ENCODE assay signal across 12 mouse cellular contexts in the genomic region with DNA sequence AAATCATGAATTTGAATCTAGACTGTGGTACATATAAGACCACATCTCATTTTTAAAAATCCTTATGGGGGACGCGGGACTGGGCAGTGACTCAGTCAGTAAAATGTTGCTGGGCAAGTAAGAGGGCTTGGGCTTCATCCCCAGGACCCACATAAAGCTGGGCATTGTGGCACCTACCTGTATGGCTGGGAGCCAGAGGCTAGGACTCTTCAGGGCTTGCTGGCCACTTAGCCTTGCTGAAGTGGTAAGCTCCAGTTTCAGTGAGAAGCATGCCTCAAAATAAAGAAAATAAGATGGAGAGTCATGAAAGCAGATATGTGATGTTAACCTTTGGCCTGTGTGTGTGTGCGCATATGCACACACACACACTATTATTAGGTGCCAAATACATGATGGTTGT. TPM values are rescaled to one million over a fixed set of nuclear protein-coding genes. Genes with fewer than 3 reads are reported as not detected.
A peak's percentile ranks its signal among the peaks of the same experiment; 100 is the strongest.
DNase-seq lines count a peak whose midpoint lies in the region; ATAC-seq and TF ChIP-seq lines count a peak whose summit lies in the region.
"Had no signal": no experiment of that assay in that cellular context is flagged by ENCODE, and none has a peak within 500 bp of the region (broad histone marks: within the 10 kb centered on the region; RNA-seq: fewer than 3 reads in every experiment).

No protein-coding gene starts in this region.

- no peak overlapping the region for H3K27ac ChIP-seq in hindbrain, embryonic 15.5 days (replicated peaks)
- H3K27ac ChIP-seq in hindbrain, embryonic 11.5 days (ENCODE audit: low read depth, low read length): no peak overlapping the region
- H3K27ac ChIP-seq in lung, embryonic 16.5 days (ENCODE audit: low read length): no peak overlapping the region
- H3K27ac ChIP-seq in neural tube, embryonic 13.5 days (replicated peaks): no peak overlapping the region
- H3K27ac ChIP-seq in neural tube, embryonic 15.5 days (replicated peaks): no peak overlapping the region
- H3K27ac ChIP-seq in stomach, postnatal 0 days (replicated peaks): no peak overlapping the region
- H3K27ac ChIP-seq: liver, embryonic 13.5 days; macrophage had no signal

- no peaks in the 10 kb centered on the region for H3K36me3 ChIP-seq in hindbrain, embryonic 15.5 days
- H3K36me3 ChIP-seq in hindbrain, embryonic 11.5 days (ENCODE audit: control insufficient read depth, insufficient read depth, low read length): no peaks in the 10 kb centered on the region
- no peaks in the 10 kb centered on the region for H3K36me3 ChIP-seq in lung, embryonic 16.5 days (ENCODE audit: control insufficient read depth, insufficient read depth, low read length)
- H3K36me3 ChIP-seq in neural tube, embryonic 13.5 days: no peaks in the 10 kb centered on the region
- no peaks in the 10 kb centered on the region for H3K36me3 ChIP-seq in neural tube, embryonic 15.5 days
- no peaks in the 10 kb centered on the region for H3K36me3 ChIP-seq in stomach, postnatal 0 days (ENCODE audit: control insufficient read depth, insufficient read depth, low read length)
- H3K36me3 ChIP-seq: heart, embryonic 12.5 days; hindbrain, embryonic 10.5 days; liver, embryonic 13.5 days had no signal

- DNase-seq in hindbrain, embryonic 11.5 days (ENCODE audit: low spot score): no peak
- DNase-seq in lung, postnatal 10 days: no peak
- DNase-seq in stomach, postnatal 0 days (ENCODE audit: low spot score): no peak
- DNase-seq in right cerebral cortex, postnatal 14 days: no peak

- no peak for TF ChIP-seq EP300 in stomach, postnatal 0 days (optimal IDR thresholded peaks at IDR 0.05)

- TF ChIP-seq CTCF in stomach, postnatal 0 days (IDR thresholded peaks at IDR 0.05; ENCODE audit: low read depth): no peak

- no peak overlapping the region for H3K4me3 ChIP-seq in hindbrain, embryonic 15.5 days
- H3K4me3 ChIP-seq in hindbrain, embryonic 11.5 days (ENCODE audit: low read depth, low read length): no peak overlapping the region
- H3K4me3 ChIP-seq in lung, embryonic 16.5 days (ENCODE audit: low read length): no peak overlapping the region
- no peak overlapping the region for H3K4me3 ChIP-seq in neural tube, embryonic 13.5 days
- H3K4me3 ChIP-seq in neural tube, embryonic 15.5 days (replicated peaks): no peak overlapping the region
- H3K4me3 ChIP-seq in stomach, postnatal 0 days (ENCODE audit: low read depth, low read length): no peak overlapping the region

- H3K4me2 ChIP-seq in hindbrain, embryonic 15.5 days: no peak overlapping the region
- no peak overlapping the region for H3K4me2 ChIP-seq in hindbrain, embryonic 11.5 days (replicated peaks; ENCODE audit: low read depth, low read length)
- H3K4me2 ChIP-seq in lung, embryonic 16.5 days (ENCODE audit: low read depth, low read length): no peak overlapping the region
- no peak overlapping the region for H3K4me2 ChIP-seq in neural tube, embryonic 13.5 days
- no peak overlapping the region for H3K4me2 ChIP-seq in neural tube, embryonic 15.5 days
- no peak overlapping the region for H3K4me2 ChIP-seq in stomach, postnatal 0 days (replicated peaks; ENCODE audit: low read depth)

- ATAC-seq in hindbrain, embryonic 15.5 days (ENCODE audit: low FRiP score, low read depth): peak; percentile 15; the same call in 1 of the 2 replicates
- no peak for ATAC-seq in hindbrain, embryonic 11.5 days (ENCODE audit: low FRiP score)
- ATAC-seq in lung, embryonic 16.5 days (ENCODE audit: low read depth): peak; percentile 20; the same call in 1 of the 2 replicates
- ATAC-seq in neural tube, embryonic 13.5 days (ENCODE audit: low read depth): peak; percentile 27; the same call in 1 of the 2 replicates
- ATAC-seq in neural tube, embryonic 15.5 days (ENCODE audit: low FRiP score): no peak
- peak; percentile 12; the same call in 1 of the 2 replicates for ATAC-seq in stomach, postnatal 0 days (ENCODE audit: low FRiP score, low TSS enrichment)

- WGBS in hindbrain, embryonic 15.5 days: 93% methylated on average over 3 of the region's 3 CpGs
- 93% methylated on average over 3 of the region's 3 CpGs for WGBS in hindbrain, embryonic 11.5 days
- WGBS in lung, embryonic 16.5 days: 73% methylated on average over 3 of the region's 3 CpGs
- 96% methylated on average over 3 of the region's 3 CpGs for WGBS in neural tube, embryonic 13.5 days
- 98% methylated on average over 3 of the region's 3 CpGs for WGBS in neural tube, embryonic 15.5 days
- WGBS in stomach, postnatal 0 days: 84% methylated on average over 3 of the region's 3 CpGs

- H3K4me1 ChIP-seq in hindbrain, embryonic 15.5 days (replicated peaks): no peaks in the 10 kb centered on the region
- no peaks in the 10 kb centered on the region for H3K4me1 ChIP-seq in hindbrain, embryonic 11.5 days (replicated peaks; ENCODE audit: control insufficient read depth, insufficient read depth, low read length)
- H3K4me1 ChIP-seq in lung, embryonic 16.5 days (replicated peaks; ENCODE audit: control insufficient read depth, insufficient read depth, low read length): peaks cover 3% of the 10 kb centered on the region; the same call in 1 of the 2 replicates
- H3K4me1 ChIP-seq in neural tube, embryonic 13.5 days (replicated peaks): no peaks in the 10 kb centered on the region
- no peaks in the 10 kb centered on the region for H3K4me1 ChIP-seq in neural tube, embryonic 15.5 days
- H3K4me1 ChIP-seq in stomach, postnatal 0 days (replicated peaks; ENCODE audit: control insufficient read depth, insufficient read depth): no peaks in the 10 kb centered on the region
- H3K4me1 ChIP-seq: heart, embryonic 12.5 days; hindbrain, embryonic 10.5 days; liver, embryonic 13.5 days had no signal

- no peaks in the 10 kb centered on the region for H3K9me3 ChIP-seq in hindbrain, embryonic 15.5 days
- no peaks in the 10 kb centered on the region for H3K9me3 ChIP-seq in hindbrain, embryonic 11.5 days (ENCODE audit: control insufficient read depth, low read length)
- H3K9me3 ChIP-seq in lung, embryonic 16.5 days (ENCODE audit: control insufficient read depth, low read length): no peaks in the 10 kb centered on the region
- no peaks in the 10 kb centered on the region for H3K9me3 ChIP-seq in neural tube, embryonic 13.5 days
- no peaks in the 10 kb centered on the region for H3K9me3 ChIP-seq in neural tube, embryonic 15.5 days (replicated peaks)
- H3K9me3 ChIP-seq in stomach, postnatal 0 days (ENCODE audit: control insufficient read depth, low read length): no peaks in the 10 kb centered on the region
- H3K9me3 ChIP-seq: heart, embryonic 12.5 days; hindbrain, embryonic 10.5 days; liver, embryonic 13.5 days had no signal

- no peak overlapping the region for H3K9ac ChIP-seq in hindbrain, embryonic 15.5 days
- H3K9ac ChIP-seq in hindbrain, embryonic 11.5 days (ENCODE audit: low read depth, low read length): no peak overlapping the region
- H3K9ac ChIP-seq in lung, embryonic 16.5 days (ENCODE audit: low read length): no peak overlapping the region
- H3K9ac ChIP-seq in neural tube, embryonic 13.5 days: no peak overlapping the region
- H3K9ac ChIP-seq in neural tube, embryonic 15.5 days (replicated peaks): no peak overlapping the region
- H3K9ac ChIP-seq in stomach, postnatal 0 days (ENCODE audit: low read length): no peak overlapping the region
- H3K9ac ChIP-seq: heart, embryonic 12.5 days; liver, embryonic 13.5 days had no signal

- no peaks in the 10 kb centered on the region for H3K27me3 ChIP-seq in hindbrain, embryonic 15.5 days
- no peaks in the 10 kb centered on the region for H3K27me3 ChIP-seq in hindbrain, embryonic 11.5 days (ENCODE audit: control insufficient read depth, insufficient read depth, low read length)
- no peaks in the 10 kb centered on the region for H3K27me3 ChIP-seq in lung, embryonic 16.5 days (ENCODE audit: control insufficient read depth, insufficient read depth, low read depth, low read length)
- no peaks in the 10 kb centered on the region for H3K27me3 ChIP-seq in neural tube, embryonic 13.5 days
- H3K27me3 ChIP-seq in neural tube, embryonic 15.5 days (replicated peaks): no peaks in the 10 kb centered on the region
- no peaks in the 10 kb centered on the region for H3K27me3 ChIP-seq in stomach, postnatal 0 days (ENCODE audit: control insufficient read depth, insufficient read depth, low read length)
- H3K27me3 ChIP-seq: liver, embryonic 13.5 days had no signal

RNA-seq across cellular contexts. Expression of gene 2510009E07Rik, which starts 33.0 kb away (rescaled TPM):
- polyA plus RNA-seq in hindbrain, embryonic 15.5 days (2015; fragmentation: Nextera tagmentation; extraction: Ambion mirVana): 49.9 and 53.2 TPM in 2 replicates
- 28.1 and 33.8 TPM in 2 replicates for polyA plus RNA-seq in hindbrain, embryonic 11.5 days (2014; fragmentation: Nextera tagmentation; extraction: Ambion mirVana)
- polyA plus RNA-seq in lung, embryonic 16.5 days (2015; fragmentation: Nextera tagmentation; extraction: Ambion mirVana): 21.7 and 22.0 TPM in 2 replicates
- 54.0 and 56.5 TPM in 2 replicates for polyA plus RNA-seq in neural tube, embryonic 13.5 days (2015; fragmentation: Nextera tagmentation; extraction: Ambion mirVana)
- polyA plus RNA-seq in neural tube, embryonic 15.5 days (2015; fragmentation: Nextera tagmentation; extraction: Ambion mirVana): 36.5 and 41.9 TPM in 2 replicates
- polyA plus RNA-seq in stomach, postnatal 0 days (2015; fragmentation: Nextera tagmentation; extraction: Ambion mirVana): 9.6 and 10.3 TPM in 2 replicates

Comparison
In these comparisons a context has a peak if more than half of its experiments do, and no peak if none do; other contexts are left out.
1. ATAC-seq: peak in hindbrain, embryonic 15.5 days (single experiment), lung, embryonic 16.5 days (single experiment), neural tube, embryonic 13.5 days (single experiment) and stomach, postnatal 0 days (single experiment); none in hindbrain, embryonic 11.5 days (single experiment) and neural tube, embryonic 15.5 days (single experiment).